Mouse (Mus musculus) embryonic facial prominence, embryonic 14.5 days (tissue): ENCODE results near the gene Ccng1. TPM values are rescaled to one million over a fixed set of nuclear protein-coding genes. Genes with fewer than 3 reads are reported as not detected.

Experiments
- ATAC-seq: fragments of 200-750 bp; cut with Nextera tagmentation; 2 replicates; pipeline ENCODE4 v1.8.0; 2017; ENCODE audit warnings: low read depth, moderate number of reproducible peaks, moderate TSS enrichment
- DNase-seq: peaks from one replicate; pipeline ENCODE4 v3.0.0-alpha.2; 2015; ENCODE audit warnings: low spot score
- H3K27ac ChIP-seq: fragments of 300-500 bp; sonication (generic); replicated peaks from 2 replicates; pipeline ENCODE4 v1.5.1; 2014; ENCODE audit warnings: low read depth, mild to moderate bottlenecking, low read length, moderate library complexity
- H3K27me3 ChIP-seq: fragments of 300-500 bp; sonication (generic); replicated peaks from 2 replicates; pipeline ENCODE4 v1.6.1; 2014; ENCODE audit warnings: low read length; ENCODE audit not compliant: control insufficient read depth, insufficient read depth
- H3K36me3 ChIP-seq: fragments of 300-500 bp; sonication (generic); 2 replicates; pipeline ENCODE4 v1.6.1; 2014; ENCODE audit warnings: low read length, mixed read lengths; ENCODE audit not compliant: control insufficient read depth, insufficient read depth
- H3K4me1 ChIP-seq: fragments of 300-500 bp; sonication (generic); 2 replicates; pipeline ENCODE4 v1.6.1; 2014; ENCODE audit warnings: antibody characterized with exemption, low read length; ENCODE audit not compliant: control insufficient read depth, insufficient read depth
- H3K4me2 ChIP-seq: fragments of 300-500 bp; sonication (generic); 2 replicates; pipeline ENCODE4 v1.6.1; 2014; ENCODE audit warnings: low read depth, mild to moderate bottlenecking, low read length, moderate library complexity, mixed read lengths
- H3K4me3 ChIP-seq: fragments of 300-500 bp; sonication (generic); 2 replicates; pipeline ENCODE4 v1.5.1; 2014; ENCODE audit warnings: low read depth, mild to moderate bottlenecking, low read length
- H3K9ac ChIP-seq: fragments of 300-500 bp; sonication (generic); 2 replicates; pipeline ENCODE4 v1.6.1; 2014; ENCODE audit warnings: low read depth, mild to moderate bottlenecking, low read length, moderate library complexity, mixed read lengths
- H3K9me3 ChIP-seq: fragments of 300-500 bp; sonication (generic); 2 replicates; pipeline ENCODE4 v1.6.1; 2016; ENCODE audit warnings: low read length; ENCODE audit not compliant: control insufficient read depth
- WGBS: fragments of 180-500 bp; shearing (Covaris S2); extraction: QIAGEN DNeasy Blood & Tissue Kit; methylation state at CpG from one replicate; pipeline ENCODE4 v1.1.7; 2014; 5-methylcytosine and 5-hydroxymethylcytosine counted together
- polyA plus RNA-seq: library from polyadenylated mRNA; unstranded; fragments of >200 nt; fragmentation: Nextera tagmentation; extraction: Ambion mirVana; gene quantifications from 2 replicates; pipeline ENCODE4 v1.2.1, GENCODE M21; 2014

Gene Ccng1
- polyA plus RNA-seq = 69.3 and 85.7 TPM in 2 replicates

DNA sequence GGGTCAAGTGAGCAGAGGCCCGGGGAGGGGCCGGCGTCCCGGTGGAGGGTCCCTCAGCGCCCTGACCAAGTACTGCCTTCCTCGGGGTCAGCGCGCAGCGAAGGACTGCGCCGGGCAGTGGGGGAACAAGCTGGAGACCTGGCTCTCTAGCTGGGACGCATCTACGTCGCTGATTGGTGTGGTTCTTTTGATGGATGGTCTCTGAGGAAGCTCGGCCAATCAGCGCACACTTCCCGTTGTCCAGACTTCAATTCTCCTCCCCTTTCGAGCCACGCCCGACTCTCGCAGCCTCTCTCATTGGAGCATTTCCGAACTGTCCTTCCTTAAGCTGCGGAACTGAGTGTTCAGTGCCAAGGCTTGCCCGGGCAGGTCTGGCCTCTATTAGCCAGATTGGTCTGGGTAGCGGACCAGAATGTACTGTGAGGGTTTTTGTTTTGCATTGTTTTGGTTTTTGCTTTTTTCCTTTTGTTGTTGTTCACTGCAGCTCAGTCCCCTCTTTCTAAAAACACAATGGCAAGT is at the start of gene Ccng1:
Ccng1 (minus strand) TSS at position 203 of the 519 bp plus-strand sequence.
- Histone ChIP-seq H3K27ac (peak within 1 kb of the TSS; percentile 68), H3K9me3 (no peaks in the 10 kb centered on the region), H3K36me3 (peaks cover 22% of the 10 kb centered on the region; the same call in 1 of the 2 replicates), H3K9ac (peak within 1 kb of the TSS; percentile 80), H3K4me2 (peak within 1 kb of the TSS; percentile 70), H3K4me3 (peak within 1 kb of the TSS; percentile 80), H3K27me3 (no peaks in the 10 kb centered on the region), H3K4me1 (peaks cover 10% of the 10 kb centered on the region)
- WGBS = 0% methylated on average over 11 of the region's 25 CpGs
- ATAC-seq (peak; percentile 99), DNase-seq (peak; percentile 98)

DNA sequence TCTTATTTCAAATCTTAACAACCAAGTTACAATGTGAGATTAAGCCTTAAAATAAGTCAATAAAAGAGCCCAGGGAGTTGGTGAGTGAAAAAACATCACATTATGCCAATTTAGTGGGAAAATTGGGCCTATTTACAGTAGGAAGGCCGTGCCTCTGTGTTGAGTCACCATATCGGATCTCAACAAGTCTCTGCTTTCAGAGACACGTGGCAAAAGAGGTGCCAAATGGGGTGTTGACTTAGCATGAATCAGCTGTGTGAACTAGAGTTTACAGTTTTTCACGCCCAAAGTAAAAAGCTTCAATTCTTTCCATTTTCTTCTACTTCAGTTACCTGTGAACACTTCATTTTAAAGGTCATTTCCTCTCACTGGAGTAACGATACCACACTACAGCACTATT is 35.2 kb upstream of the Ccng1 start:
- 59% methylated on average over 5 of the region's 5 CpGs for WGBS
- no peak overlapping the region for H3K4me3 ChIP-seq

DNA sequence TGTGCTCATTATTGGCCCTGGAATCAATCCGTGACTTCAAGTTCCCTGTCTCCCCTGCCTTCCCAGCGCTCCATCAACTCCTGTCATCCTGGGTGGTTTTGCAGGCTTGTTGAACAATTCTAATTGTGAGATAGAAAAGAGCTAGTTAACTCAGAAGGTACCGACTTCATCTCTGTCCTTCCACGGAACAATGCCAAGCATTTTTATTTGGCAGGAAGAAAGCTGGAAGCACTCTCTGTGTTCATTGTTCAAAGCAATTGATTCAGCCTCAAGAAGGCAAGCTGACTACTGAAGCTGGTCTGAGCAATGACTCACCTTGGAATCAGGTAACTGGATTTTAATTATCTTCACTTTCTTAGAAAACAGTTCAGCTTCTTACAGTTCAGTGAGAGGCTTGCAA is 34.6 kb upstream of the Ccng1 start:
- WGBS = 63% methylated on average over 4 of the region's 4 CpGs
- Histone ChIP-seq H3K27me3 (no peaks in the 10 kb centered on the region), H3K4me1 (no peaks in the 10 kb centered on the region), H3K4me2 (no peak overlapping the region), H3K36me3 (no peaks in the 10 kb centered on the region), H3K27ac (no peak overlapping the region), H3K9ac (no peak overlapping the region), H3K9me3 (no peaks in the 10 kb centered on the region), H3K4me3 (no peak overlapping the region)
- ATAC-seq = no peak
- no peak for DNase-seq

More for the DNA sequence above, 35.2 kb upstream of the Ccng1 start:
- Histone ChIP-seq H3K27me3 (no peaks in the 10 kb centered on the region), H3K4me2 (no peak overlapping the region), H3K36me3 (no peaks in the 10 kb centered on the region), H3K4me1 (no peaks in the 10 kb centered on the region), H3K9me3 (no peaks in the 10 kb centered on the region), H3K9ac (no peak overlapping the region), H3K27ac (no peak overlapping the region)
- ATAC-seq (no peak), DNase-seq (no peak)

DNA sequence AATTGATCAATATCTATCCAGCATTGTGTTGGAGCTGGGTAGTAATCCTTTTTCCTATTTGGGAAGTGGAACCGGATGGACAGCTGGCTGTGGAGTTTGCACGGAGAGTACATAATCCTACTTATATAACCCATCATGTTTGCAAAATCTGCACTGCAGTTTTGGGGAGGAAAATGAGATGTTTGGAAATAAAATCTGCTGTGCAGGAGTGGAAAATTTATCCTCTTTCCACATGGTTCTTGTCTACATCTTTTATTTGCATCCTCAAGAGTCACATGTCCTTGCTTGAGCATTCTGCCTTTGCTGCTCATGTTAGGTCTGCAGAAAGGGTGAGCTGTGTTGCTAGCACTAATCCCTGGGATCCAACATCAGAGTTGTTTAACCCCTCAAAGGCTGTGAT is 31.8 kb upstream of the Ccng1 start:
- no peak overlapping the region; the same call in 1 of the 2 replicates for H3K27ac ChIP-seq
- no peak overlapping the region for H3K4me2 ChIP-seq
- no peak overlapping the region for H3K9ac ChIP-seq
- H3K9me3 ChIP-seq = no peaks in the 10 kb centered on the region
- ATAC-seq (no peak), DNase-seq (peak; percentile 31)
- WGBS = 49% methylated on average over 2 of the region's 2 CpGs
- no peaks in the 10 kb centered on the region for H3K36me3 ChIP-seq
- H3K27me3 ChIP-seq = no peaks in the 10 kb centered on the region
- no peak overlapping the region for H3K4me3 ChIP-seq
- H3K4me1 ChIP-seq = no peaks in the 10 kb centered on the region

DNA sequence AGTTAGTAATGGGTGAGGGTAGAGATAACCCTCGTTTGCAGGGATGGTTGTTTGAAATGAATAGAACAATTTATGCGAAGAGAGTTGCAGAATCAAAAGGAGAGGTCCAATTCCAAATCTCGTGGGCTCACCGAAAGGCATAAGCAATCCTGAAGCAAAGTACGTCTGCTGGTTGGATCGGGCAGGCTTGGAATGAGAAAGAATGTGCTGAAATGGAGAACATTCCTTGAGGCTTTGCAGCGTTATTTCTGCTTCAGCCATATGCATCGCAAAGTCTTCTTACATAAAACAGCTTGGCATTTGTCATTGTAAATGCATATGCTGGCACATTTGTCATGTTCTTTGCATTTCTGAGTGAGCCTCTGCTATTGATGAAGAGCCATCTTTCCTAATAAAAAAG is 29.2 kb upstream of the Ccng1 start:
- no peaks in the 10 kb centered on the region for H3K27me3 ChIP-seq
- 66% methylated on average over 8 of the region's 8 CpGs for WGBS
- DNase-seq (peak; percentile 11), ATAC-seq (no peak)
- H3K9ac ChIP-seq = no peak overlapping the region
- H3K27ac ChIP-seq = no peak overlapping the region
- H3K36me3 ChIP-seq = no peaks in the 10 kb centered on the region
- no peaks in the 10 kb centered on the region for H3K9me3 ChIP-seq
- H3K4me2 ChIP-seq = no peak overlapping the region
- no peak overlapping the region for H3K4me3 ChIP-seq
- H3K4me1 ChIP-seq = no peaks in the 10 kb centered on the region

DNA sequence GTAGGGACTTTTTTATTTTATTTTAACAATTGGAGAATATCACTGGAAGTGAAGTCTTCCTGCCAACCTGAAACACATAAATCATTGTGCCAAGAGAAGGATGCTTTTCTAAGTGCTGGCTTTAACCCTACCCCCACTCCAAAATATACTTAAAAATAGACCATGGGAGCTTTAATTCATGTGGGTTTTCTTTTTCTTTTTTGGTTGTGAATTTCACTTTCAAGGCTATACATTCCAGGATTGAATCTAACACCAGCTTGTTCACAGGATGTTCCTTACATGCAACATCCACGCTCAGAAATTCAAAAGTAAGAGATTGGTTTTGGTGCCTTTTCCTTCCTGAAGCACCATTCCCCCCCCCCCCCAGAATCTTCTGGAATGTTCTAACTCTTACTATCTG is 28.2 kb upstream of the Ccng1 start:
- Histone ChIP-seq H3K9me3 (no peaks in the 10 kb centered on the region), H3K4me2 (no peak overlapping the region), H3K9ac (no peak overlapping the region), H3K27me3 (no peaks in the 10 kb centered on the region), H3K36me3 (no peaks in the 10 kb centered on the region), H3K4me3 (no peak overlapping the region), H3K4me1 (no peaks in the 10 kb centered on the region), H3K27ac (no peak overlapping the region)
- no peak for ATAC-seq
- 83% methylated on average over 1 of the region's 1 CpGs for WGBS
- no peak for DNase-seq

DNA sequence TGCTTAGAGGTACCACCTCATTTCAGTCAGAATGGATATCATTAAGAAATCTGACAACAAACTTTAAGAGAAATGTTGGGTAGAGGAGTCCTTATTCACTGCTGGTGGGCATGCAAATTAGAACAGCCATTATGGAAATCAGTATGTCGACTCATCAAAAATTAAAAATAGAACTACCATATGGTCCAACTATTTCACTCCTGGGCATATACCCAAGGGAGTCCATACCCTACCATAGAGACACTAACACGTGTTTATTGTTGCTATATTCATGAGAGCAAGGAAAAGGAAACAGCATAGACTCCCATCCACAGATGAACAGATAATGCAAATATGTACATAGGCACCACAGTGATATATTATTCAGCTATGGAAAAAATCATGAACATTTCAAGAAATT is 26.7 kb upstream of the Ccng1 start:
- H3K4me2 ChIP-seq = no peak overlapping the region
- H3K27ac ChIP-seq = no peak overlapping the region
- H3K4me3 ChIP-seq = no peak overlapping the region
- H3K9me3 ChIP-seq = no peaks in the 10 kb centered on the region
- H3K36me3 ChIP-seq = no peaks in the 10 kb centered on the region
- no peak for ATAC-seq
- no peaks in the 10 kb centered on the region for H3K4me1 ChIP-seq
- DNase-seq = no peak
- WGBS = 72% methylated on average over 2 of the region's 2 CpGs
- H3K9ac ChIP-seq = no peak overlapping the region
- H3K27me3 ChIP-seq = no peaks in the 10 kb centered on the region

DNA sequence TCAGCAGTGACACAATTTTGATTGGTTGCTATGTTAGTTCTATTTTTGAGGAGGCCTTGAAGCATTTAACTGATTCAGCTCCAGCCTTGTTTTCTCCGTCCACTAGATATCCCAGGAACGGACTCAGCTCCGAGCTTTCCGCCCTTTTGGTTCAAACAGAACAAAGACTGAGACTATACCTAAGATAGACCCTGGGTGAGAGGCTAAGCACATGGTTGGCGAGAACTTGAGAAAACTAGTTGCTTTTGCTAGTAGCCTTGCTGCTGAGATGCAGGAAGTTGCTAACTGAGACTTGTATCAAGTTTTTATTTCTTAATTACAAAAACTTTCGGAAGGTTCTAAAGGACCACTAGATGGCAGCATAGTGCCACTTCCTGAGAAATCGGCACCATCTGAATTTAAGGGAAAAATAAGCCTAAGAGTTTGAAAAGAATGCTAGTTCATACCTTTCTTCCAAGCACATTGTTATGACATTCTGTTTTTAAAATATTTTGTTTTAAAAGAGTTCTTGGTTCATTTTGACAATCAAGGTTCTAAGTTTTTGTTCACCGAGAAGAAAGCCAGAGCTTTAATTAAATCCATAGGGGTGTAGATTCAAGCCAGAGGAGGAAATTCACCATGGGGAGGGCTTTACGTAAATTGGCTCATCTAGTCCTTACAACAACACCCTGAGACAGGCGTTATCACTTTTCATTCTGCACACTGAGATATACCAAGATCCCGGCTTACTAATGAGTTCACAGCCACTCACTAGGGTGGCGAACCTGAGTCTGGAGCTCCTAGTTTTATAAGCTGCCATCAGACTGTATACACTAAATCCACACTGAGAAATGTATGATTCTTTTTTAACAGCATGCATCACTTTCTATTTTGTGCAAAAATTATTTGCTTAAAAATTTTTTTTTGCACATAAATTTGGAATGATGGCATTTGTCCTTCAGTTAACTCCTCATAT is 20.5 kb upstream of the Ccng1 start:
- 43% methylated on average over 12 of the region's 12 CpGs for WGBS
- Histone ChIP-seq H3K9me3 (no peaks in the 10 kb centered on the region), H3K4me1 (no peaks in the 10 kb centered on the region), H3K27me3 (no peaks in the 10 kb centered on the region), H3K4me2 (peak overlapping the region; percentile 19), H3K36me3 (no peaks in the 10 kb centered on the region), H3K9ac (peak overlapping the region; percentile 27; the same call in 1 of the 2 replicates), H3K27ac (no peak overlapping the region), H3K4me3 (no peak overlapping the region)
- ATAC-seq (no peak), DNase-seq (peak; percentile 76)
